Mouse (Mus musculus): Measurements from ENCODE around the gene Ctps.

Ctps gene

GRCm38 (mm10) chr4:120571070-120571464 is 991 bp upstream of the Ctps start:
- DNase-seq (ENCODE audit: low read depth, low spot score), result no peak

DNA sequence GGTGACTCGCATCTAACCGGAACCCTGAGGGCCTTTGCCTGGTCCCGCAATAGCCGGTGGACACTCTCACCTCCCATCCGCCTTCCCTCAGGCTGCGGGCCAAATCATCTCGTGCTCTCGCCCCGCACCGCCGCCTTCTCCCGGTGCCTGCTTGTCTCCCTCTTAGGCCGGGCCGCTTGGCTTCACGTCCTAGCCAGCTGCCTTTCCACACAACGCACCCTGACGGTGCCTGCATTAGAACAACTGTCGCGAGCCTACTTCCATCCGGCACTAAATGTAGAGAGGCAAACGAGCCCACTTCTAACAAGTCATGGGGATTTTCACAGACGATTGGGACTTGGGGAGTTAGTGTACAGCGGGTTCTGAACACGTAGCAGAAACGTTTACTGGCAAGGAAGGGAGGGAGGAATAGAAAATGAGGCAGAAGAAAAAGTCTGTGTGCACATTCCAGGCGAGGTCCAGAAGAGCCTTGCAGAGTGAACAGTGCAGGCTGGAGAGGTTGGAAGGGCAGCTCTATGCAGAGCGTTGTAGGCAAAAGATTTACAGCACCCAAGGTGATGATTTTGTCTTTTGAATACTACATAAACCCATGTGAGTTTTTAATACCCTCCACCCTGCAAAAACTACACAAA is 478 bp upstream of the Ctps start:
- no peak for DNase-seq (ENCODE audit: low read depth, low spot score)

DNA sequence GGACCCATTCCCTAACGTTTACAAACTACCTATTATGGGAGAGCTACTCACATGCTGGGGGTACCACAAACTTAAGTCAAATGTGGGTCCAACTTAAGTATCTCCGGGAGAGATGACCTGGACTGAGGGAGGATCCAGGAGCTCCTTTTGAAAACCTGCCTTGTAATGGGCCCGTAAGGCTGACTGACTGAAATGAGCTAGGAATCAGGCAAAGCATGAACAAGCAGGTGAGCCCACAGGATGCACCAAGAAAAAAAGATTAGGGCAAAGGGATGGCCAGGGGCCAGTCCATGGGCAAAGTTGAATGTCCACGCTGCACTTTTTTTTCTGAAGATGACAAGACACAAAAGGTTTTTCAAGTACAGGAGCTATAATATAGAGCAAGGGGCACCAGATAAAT is 1.1 kb downstream of the Ctps start:
- DNase-seq (ENCODE audit: low read depth, low spot score), result peak; percentile 11

- no peak for DNase-seq (ENCODE audit: low read depth, low spot score)
Observed at GRCm38 (mm10) chr4:120568005-120568404, 2.1 kb downstream of the Ctps start.

DNA sequence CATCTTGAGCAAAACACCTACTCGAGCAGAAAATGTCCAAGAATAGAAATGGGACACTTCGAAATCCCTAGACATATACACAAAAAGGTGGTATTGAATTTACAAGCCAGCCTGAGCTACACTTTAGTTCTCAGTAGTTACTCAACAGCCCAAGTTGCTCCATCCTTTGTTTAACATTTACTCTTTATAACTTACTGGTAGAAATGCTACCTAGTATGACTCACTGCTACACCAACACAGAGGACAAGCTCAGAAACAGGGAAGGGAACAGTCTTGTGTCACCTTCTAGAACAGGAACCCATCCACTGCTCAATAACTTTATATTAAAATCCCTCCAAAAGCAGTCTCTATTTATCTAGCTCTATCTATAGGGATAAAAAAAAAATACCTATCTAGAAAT is 4.3 kb downstream of the Ctps start:
- DNase-seq (ENCODE audit: low read depth, low spot score), result no peak

- no peak for DNase-seq (ENCODE audit: low read depth, low spot score)
Observed at GRCm38 (mm10) chr4:120556592-120556991, 13.5 kb downstream of the Ctps start.

GRCm38 (mm10) chr4:120544896-120545295 is 25.2 kb downstream of the Ctps start:
- no peak for DNase-seq (ENCODE audit: low read depth, low spot score)

DNA sequence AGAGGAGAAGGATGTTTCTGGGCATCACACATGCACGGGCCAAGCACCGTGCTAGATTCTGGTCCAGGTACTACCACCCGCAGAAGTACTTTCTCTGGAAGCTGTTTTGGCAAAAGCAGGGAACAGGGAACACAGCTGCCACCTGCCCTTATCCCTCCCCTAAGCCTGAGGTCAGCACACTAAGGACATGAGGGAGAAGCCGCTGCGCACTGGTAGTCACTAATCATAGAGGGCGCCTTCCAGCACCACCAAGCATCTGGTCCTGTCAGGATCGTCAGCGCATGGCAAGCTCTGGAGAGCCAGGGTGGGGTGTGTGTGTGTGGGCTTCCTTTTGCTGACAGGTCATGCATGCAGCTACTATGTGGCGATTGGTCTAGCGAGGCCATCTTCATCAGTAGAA is 31.4 kb downstream of the Ctps start:
- DNase-seq (ENCODE audit: low read depth, low spot score), result no peak

GRCm38 (mm10) chr4:120531986-120532385 is 38.1 kb downstream of the Ctps start, which contains the start of gene Slfnl1:
TSS of gene Slfnl1 (plus strand) at chr4:120532231.
- DNase-seq (ENCODE audit: low read depth, low spot score), result no peak

DNA sequence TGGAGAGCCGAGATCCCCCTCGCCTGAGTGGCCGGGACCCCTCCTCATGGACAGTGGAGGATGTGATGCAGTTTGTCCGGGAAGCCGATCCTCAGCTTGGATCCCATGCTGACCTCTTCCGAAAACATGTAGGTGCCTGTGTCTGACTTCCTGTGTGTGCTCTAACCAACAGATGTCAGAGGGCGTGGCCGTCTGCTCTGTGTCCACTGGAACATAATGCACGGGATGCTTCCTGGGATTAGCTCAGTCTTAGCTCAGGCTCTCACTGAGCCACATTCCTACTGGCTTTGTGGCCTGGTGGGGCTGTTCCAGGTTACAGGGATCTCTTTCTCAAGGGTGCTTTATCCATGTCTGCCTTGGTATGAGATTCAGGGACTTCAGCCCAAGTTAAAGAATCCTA is 41.9 kb downstream of the Ctps start:
- no peak for DNase-seq (ENCODE audit: low read depth, low spot score)

GRCm38 (mm10) chr4:120523092-120523491 is 47.0 kb downstream of the Ctps start:
- DNase-seq (ENCODE audit: low read depth, low spot score), result no peak

DNA sequence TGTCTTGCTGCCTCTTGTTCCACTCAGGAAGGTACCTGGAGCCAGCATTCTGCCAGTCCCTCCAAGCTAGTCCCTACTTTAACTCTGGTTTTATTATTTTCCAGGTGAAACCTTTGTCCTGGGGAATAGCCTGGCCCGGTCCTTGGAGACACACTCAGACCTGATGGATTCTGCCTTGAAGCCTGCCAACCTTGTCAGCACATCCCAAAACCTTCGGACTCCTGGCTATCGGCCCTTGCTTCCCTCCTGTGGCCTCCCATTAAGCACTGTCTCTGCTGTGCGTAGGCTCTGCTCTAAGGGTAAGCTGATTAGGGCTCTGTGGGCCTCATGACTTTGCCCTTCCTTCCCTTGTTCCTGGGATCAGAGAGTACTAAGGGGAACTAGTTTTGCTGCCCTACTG is 47.7 kb downstream of the Ctps start:
- DNase-seq (ENCODE audit: low read depth, low spot score), result no peak

- no peak for DNase-seq (ENCODE audit: low read depth, low spot score)
Observed at GRCm38 (mm10) chr4:120521761-120522160, 48.3 kb downstream of the Ctps start.

GRCm38 (mm10) chr4:120517335-120517734 is 52.7 kb downstream of the Ctps start:
- DNase-seq (ENCODE audit: low read depth, low spot score), result no peak

DNA sequence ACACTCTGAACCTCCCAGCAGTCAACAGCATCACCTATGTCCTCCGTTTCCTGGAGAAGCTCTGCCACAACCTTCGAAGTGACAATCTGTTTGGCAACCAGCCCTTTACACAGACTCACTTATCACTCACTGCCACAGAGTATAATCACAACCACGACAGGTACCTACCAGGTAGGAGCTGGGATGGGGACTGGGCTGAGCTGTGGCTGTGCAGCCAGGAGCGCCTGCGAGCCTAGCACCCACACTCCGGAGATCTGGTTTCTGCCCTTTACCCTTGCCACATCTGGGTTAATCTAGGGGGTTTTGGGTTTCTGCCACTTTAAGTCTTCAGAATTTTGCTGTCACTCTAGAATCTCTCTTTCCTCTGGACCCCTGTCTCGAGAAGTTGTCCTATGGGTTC is 53.2 kb downstream of the Ctps start:
- no peak for DNase-seq (ENCODE audit: low read depth, low spot score)

GRCm38 (mm10) chr4:120516491-120516890 is 53.6 kb downstream of the Ctps start:
- no peak for DNase-seq (ENCODE audit: low read depth, low spot score)

- DNase-seq (ENCODE audit: low read depth, low spot score), result no peak
Observed at GRCm38 (mm10) chr4:120514366-120514765, 55.7 kb downstream of the Ctps start.

DNA sequence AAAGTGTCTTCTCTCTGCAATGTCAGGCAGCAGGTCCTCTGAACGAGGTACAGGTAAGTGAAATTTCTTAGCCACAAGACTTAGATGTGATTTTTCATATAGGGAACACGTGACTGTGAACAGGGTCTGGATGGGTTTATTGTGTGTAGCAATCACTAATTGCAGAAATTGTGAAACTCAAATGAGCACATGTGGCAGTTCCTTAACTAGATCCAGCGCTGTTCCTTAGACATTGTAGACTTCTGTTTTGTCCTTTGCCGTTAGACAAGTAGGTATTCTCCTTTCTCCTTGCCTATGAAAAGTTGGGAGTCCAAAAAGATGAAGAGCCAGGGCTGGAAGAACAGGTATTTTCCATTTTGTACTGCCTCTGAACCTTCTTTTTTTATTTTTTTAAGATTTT is 58.9 kb downstream of the Ctps start:
- DNase-seq (ENCODE audit: low read depth, low spot score), result no peak

- DNase-seq (ENCODE audit: low read depth, low spot score), result no peak
Observed at GRCm38 (mm10) chr4:120506955-120507354, 63.1 kb downstream of the Ctps start.

All from CD4-positive helper T cell, adult 2 months (primary cell).